ENCODE assay signal across 8 mouse cellular contexts in genomic region chr8:35765020-35765419, GRCm38 (mm10). TPM values are rescaled to one million over a fixed set of nuclear protein-coding genes. Genes with fewer than 3 reads are reported as not detected.
DNase-seq lines count a peak whose midpoint lies in the region; ATAC-seq and TF ChIP-seq lines count a peak whose summit lies in the region.
"Had no signal": no experiment of that assay in that cellular context is flagged by ENCODE, and none has a peak within 500 bp of the region (broad histone marks: within the 10 kb centered on the region; RNA-seq: fewer than 3 reads in every experiment).

No protein-coding gene starts in this region.

- no peak for ATAC-seq in lung, postnatal 0 days
- ATAC-seq in stomach, embryonic 15.5 days (ENCODE audit: insufficient read depth, low FRiP score, low read depth) = 0 out of 2 replicates have a peak, but pooled peaks have one; percentile 4
- no peak for ATAC-seq in erythroid progenitor cell, adult 5-6 weeks (replicated peaks; ENCODE audit: low FRiP score, poor library complexity, severe bottlenecking)

- peaks cover 5% of the 10 kb centered on the region; the same call in 1 of the 2 replicates for H3K27me3 ChIP-seq in lung, postnatal 0 days (replicated peaks; ENCODE audit: insufficient read depth, low read length)
- peaks cover 55% of the 10 kb centered on the region for H3K27me3 ChIP-seq in forebrain, embryonic 10.5 days (ENCODE audit: poor library complexity, severe bottlenecking)
- H3K27me3 ChIP-seq in limb, embryonic 10.5 days (ENCODE audit: low read depth, poor library complexity, severe bottlenecking) = peaks cover 51% of the 10 kb centered on the region
- peaks cover 11% of the 10 kb centered on the region for H3K27me3 ChIP-seq in stomach, embryonic 15.5 days (replicated peaks)

- H3K36me3 ChIP-seq in lung, postnatal 0 days (ENCODE audit: insufficient read depth, low read length) = no peaks in the 10 kb centered on the region
- H3K36me3 ChIP-seq in forebrain, embryonic 10.5 days (replicated peaks) = no peaks in the 10 kb centered on the region
- no peaks in the 10 kb centered on the region for H3K36me3 ChIP-seq in limb, embryonic 10.5 days
- no peaks in the 10 kb centered on the region for H3K36me3 ChIP-seq in stomach, embryonic 15.5 days

- H3K9me3 ChIP-seq in lung, postnatal 0 days (ENCODE audit: low read length) = no peaks in the 10 kb centered on the region
- no peaks in the 10 kb centered on the region for H3K9me3 ChIP-seq in forebrain, embryonic 10.5 days
- H3K9me3 ChIP-seq in limb, embryonic 10.5 days (replicated peaks) = no peaks in the 10 kb centered on the region
- H3K9me3 ChIP-seq in stomach, embryonic 15.5 days = no peaks in the 10 kb centered on the region

- DNase-seq in lung, postnatal 0 days (ENCODE audit: low spot score) = no peak
- DNase-seq in lung, postnatal 14 days = no peak
- DNase-seq in forebrain, embryonic 10.5 days (ENCODE audit: extremely low spot score, low spot score) = peak; percentile 17
- no peak for DNase-seq in limb, embryonic 10.5 days (ENCODE audit: low spot score)
- DNase-seq in natural killer cell, adult 2 months (ENCODE audit: low spot score in 2 of 2) = no peak

- 11% methylated on average over 9 of the region's 9 CpGs for WGBS in lung, postnatal 0 days
- WGBS in forebrain, embryonic 10.5 days = 3% methylated on average over 9 of the region's 9 CpGs
- WGBS in limb, embryonic 10.5 days = 3% methylated on average over 9 of the region's 9 CpGs
- WGBS in stomach, embryonic 15.5 days = 4% methylated on average over 9 of the region's 9 CpGs

- H3K4me2 ChIP-seq in lung, postnatal 0 days (replicated peaks; ENCODE audit: low read depth, low read length) = peak overlapping the region; percentile 59
- peak overlapping the region; percentile 85 for H3K4me2 ChIP-seq in stomach, embryonic 15.5 days

- H3K4me3 ChIP-seq in lung, postnatal 0 days (ENCODE audit: low read depth, low read length) = peak overlapping the region; percentile 31; the same call in 1 of the 2 replicates
- H3K4me3 ChIP-seq in forebrain, embryonic 10.5 days = peak overlapping the region; percentile 62
- peak overlapping the region; percentile 55 for H3K4me3 ChIP-seq in limb, embryonic 10.5 days
- peak overlapping the region; percentile 39 for H3K4me3 ChIP-seq in stomach, embryonic 15.5 days (replicated peaks)
- H3K4me3 ChIP-seq: megakaryocyte, embryonic 14.5 days had no signal

- H3K27ac ChIP-seq in lung, postnatal 0 days (ENCODE audit: low read length) = no peak overlapping the region
- H3K27ac ChIP-seq in forebrain, embryonic 10.5 days = no peak overlapping the region
- no peak overlapping the region for H3K27ac ChIP-seq in limb, embryonic 10.5 days
- H3K27ac ChIP-seq in stomach, embryonic 15.5 days = no peak overlapping the region

- no peak overlapping the region for H3K9ac ChIP-seq in lung, postnatal 0 days (replicated peaks; ENCODE audit: low read depth)
- no peak overlapping the region for H3K9ac ChIP-seq in stomach, embryonic 15.5 days

- no peak for TF ChIP-seq EP300 in lung, postnatal 0 days (IDR thresholded peaks at IDR 0.05)

- no peak for TF ChIP-seq CTCF in lung, postnatal 0 days (IDR thresholded peaks at IDR 0.05)

- H3K4me1 ChIP-seq in lung, postnatal 0 days (ENCODE audit: insufficient read depth, low read depth, low read length) = 0 out of 2 replicates have a peak, but pooled peaks cover 3% of the 10 kb centered on the region
- H3K4me1 ChIP-seq in forebrain, embryonic 10.5 days = peaks cover 14% of the 10 kb centered on the region
- peaks cover 11% of the 10 kb centered on the region for H3K4me1 ChIP-seq in limb, embryonic 10.5 days
- peaks cover 3% of the 10 kb centered on the region; the same call in 1 of the 2 replicates for H3K4me1 ChIP-seq in stomach, embryonic 15.5 days

RNA-seq across cellular contexts. Expression of gene Gm19410, which starts 0.6 kb away (rescaled TPM):
- not detected in 2 replicates for polyA plus RNA-seq in lung, postnatal 0 days (2015; fragmentation: Nextera tagmentation; extraction: Ambion mirVana)
- 0.02 TPM in 1 of 2 replicates, not detected in the other for polyA plus RNA-seq in forebrain, embryonic 10.5 days (2016; fragmentation: Nextera tagmentation; extraction: Ambion mirVana)
- polyA plus RNA-seq in limb, embryonic 10.5 days (2016; fragmentation: Nextera tagmentation; extraction: Ambion mirVana) = not detected in 2 replicates
- 0.03 and 0.04 TPM in 2 replicates for polyA plus RNA-seq in stomach, embryonic 15.5 days (2015; fragmentation: Nextera tagmentation; extraction: Ambion mirVana)
- total RNA-seq in erythroid progenitor cell, adult 5-6 weeks (2015; ENCODE audit: low replicate concordance) = not detected in 2 replicates
- total RNA-seq in erythroid progenitor cell, adult 5-6 weeks (2017; ENCODE audit: low replicate concordance) = not detected in 2 replicates
